Mouse (Mus musculus) right cerebral cortex, postnatal 10 days (tissue): ENCODE results near the gene Pmel.

Experiments
- DNase-seq, 2 experiments: peaks; one replicate each; pipeline ENCODE4 v3.0.0; 2021; ENCODE audit warnings: low spot score in 2 of 2

Pmel gene

DNA sequence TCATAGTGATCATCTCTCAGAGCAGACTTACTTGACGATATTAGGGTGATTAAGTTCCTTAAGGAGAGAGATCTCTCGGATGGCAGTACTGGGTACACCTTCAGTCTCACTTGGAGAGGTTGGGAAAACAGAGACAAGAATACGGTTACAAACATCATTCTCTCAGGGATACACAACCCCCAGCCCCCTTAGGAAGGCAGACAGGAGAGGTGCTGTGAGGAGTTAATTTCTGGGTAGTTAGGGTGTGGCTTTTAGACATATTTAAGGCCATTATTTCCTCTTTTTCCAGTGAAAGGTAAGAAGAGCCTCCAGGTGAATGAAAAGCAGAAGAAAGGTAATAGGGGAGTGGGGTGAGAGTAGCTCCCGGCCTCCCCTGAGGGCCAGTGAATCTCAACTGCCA, at the start of gene Pmel:
TSS of gene Pmel (plus strand) at position 301 of the 400 bp plus-strand sequence.
- no peak for DNase-seq

DNA sequence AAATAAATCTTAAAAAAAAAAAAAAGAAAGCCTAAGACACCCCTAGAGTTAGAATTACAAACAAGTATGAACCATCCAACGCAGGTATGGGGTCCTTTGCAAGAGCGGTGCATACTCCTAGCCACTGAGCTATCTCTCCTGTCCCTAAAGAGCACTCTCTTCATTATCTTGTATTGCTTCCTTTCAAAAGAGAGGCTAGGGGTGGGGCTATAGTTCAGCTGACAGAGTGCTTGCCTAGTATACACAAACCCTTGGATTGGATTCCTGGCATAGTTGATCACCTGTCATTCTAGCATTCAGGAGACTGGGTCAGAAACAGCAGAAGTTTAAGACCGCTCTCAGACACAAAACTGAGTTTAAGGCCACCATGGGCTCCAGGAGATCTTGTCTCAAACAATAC, 48.7 kb upstream of the Pmel start:
- no peak for DNase-seq

DNA sequence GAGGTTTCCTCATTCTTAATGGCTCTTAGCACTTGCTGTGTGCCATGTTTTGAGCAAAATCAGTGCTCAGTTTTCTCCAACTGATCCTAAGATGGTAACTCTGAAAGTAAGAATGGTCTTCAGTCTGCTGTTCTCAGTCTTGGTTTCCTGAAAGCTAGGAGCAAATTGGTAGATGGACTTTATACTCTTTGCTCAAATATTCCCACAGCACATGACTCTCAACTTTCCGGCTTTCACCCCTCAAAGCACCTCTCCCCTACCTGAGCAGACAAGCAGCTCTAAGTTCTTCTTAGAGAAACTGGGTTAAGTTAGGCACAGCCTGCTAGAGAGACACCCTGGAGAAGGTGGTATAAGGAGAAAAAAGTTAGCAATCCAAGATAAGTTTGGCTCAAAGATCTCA, 47.3 kb upstream of the Pmel start:
- no peak for DNase-seq

- no peak for DNase-seq
Measured at GRCm38 (mm10) chr10:128657844-128658243, 46.2 kb upstream of the Pmel start.

DNA sequence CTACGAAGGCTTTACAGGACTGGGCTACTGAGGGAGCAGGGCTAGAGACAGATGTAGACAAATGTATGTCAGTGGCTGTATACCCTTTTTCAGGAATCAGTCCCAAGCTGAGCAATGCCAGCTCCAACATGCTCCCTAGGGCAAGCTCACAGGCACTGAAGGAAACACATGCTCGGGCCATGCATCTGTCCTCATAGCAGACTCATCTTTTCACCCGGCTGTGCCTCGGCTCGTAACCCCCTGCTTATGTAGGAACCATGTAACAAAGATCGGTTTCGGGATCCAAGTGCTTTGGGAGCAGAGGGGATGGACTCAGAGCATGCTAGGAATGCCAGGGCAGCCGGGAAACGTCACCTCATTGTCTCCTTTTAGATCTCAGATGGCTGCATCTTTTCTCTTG, 44.5 kb upstream of the Pmel start:
- no peak for DNase-seq

- DNase-seq, result no peak
Measured at GRCm38 (mm10) chr10:128662465-128662864, 41.5 kb upstream of the Pmel start.

DNA sequence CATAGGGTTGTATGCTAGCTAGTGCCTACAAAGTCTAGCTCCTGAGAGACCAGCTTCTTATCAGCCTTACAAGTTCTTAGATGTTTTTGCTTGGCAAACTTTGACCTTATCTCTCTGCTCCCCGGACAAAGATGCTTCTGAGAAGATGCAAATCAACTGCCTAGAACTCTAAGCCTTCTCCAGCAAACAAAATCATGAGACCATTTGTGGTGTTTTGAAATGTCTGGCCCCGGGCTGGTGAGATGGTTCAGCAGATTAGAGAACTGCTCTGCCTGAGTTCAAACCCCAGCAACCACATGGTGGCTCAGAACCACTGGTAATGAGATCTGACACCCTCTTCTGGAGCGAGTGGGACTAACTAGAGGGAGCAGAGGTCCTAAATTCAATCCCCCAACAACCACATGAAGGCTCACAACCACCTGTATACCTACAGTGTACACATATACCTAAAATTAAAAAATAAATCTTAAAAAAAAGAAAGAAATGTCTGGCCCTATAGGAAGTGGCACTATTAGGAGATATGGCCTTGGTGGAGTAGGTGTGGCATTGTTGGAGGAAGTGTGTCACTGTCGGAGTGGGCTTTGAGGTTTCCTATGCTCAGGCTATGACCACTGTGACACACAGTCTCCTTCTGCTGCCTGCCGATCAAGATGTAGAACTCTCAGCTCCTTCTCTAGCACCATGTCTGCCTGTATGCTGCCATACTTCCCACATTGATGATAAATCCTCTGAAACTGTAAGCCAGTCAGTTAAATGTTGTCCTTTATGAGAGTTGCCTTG, 40.4 kb upstream of the Pmel start:
- no peak for DNase-seq

DNA sequence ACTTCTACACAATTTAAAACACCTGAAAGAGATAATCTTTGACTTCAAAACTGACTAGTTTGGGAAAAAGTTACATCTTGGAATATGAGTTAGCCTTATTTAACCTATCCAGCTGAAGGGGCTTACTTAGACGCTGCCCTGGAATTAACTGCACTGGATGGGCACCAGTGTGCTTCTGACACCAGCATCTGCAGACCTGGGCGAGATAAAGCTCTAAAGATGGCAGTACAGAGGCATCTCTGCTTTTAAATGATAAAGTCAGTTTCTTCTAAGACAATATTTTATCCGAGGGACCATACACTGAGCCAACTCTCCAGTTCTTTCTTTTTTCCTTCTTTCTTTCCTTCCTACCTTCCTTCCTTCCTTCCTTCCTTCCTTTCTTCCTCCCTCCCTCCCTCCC, 39.2 kb upstream of the Pmel start:
- DNase-seq, result no peak

- DNase-seq, result no peak
Measured at GRCm38 (mm10) chr10:128665307-128665706, 38.7 kb upstream of the Pmel start.

- no peak for DNase-seq
Measured at GRCm38 (mm10) chr10:128665806-128666205, 38.2 kb upstream of the Pmel start.

GRCm38 (mm10) chr10:128668790-128669672, 35.0 kb upstream of the Pmel start:
- DNase-seq, result peak; percentile 69 to 79

DNA sequence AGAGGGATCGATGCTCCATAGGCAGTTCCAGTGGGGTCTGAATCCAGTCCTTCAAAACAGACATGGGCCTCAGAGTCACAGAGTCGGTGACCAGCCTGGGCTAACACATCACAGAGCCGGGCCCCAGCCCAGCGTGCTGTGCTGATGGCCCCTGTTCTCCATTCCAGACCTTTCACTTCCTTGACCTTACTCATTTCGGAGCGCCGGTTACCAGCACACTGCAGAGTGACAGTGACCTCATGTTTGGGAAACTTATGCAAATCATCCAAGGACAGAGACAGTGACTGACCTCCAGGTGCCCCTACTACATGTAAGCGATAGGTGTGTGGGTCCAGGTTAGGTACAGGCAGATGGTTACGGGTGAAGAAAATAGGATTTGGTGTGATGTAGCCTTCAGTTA, 32.8 kb upstream of the Pmel start:
- no peak for DNase-seq

DNA sequence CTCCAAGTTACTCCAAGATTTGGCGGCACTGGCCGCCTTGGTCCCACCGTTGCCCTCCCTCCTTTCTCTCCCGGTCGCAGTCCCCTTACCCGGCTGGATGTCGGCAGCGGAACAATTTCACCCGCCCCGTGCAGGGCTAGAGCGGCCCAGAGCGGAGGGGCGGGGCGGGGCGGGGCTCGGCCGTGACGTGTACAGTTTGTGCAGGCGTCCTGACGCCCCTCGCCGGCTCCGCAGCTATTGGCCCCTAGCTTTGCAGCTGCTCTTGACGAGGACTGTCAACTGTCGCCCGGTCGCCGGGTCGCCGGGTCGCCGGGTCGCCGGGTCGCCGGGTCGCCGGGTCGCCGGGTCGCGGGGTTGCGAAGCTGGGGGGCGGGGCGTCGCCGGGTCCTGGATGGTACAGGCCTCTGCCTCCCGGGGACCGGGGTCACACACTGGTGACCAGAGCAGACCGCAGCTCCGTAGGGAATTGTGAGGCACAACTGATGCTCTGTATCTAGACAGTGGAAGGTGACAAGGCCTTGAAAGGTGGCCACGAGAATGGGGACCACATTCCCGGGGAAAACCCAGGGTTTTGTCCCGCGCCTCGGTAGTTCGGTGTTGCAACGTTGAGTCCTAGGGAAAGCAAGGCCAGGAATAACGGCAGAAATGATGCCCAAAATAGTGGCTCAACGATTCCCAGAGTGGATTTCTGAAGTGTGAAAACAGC, 30.1 kb upstream of the Pmel start, which contains the start of gene Suox:
TSS of gene Suox (minus strand) at position 311 of the 706 bp plus-strand sequence.
- peak; percentile 90 to 92 for DNase-seq

DNA sequence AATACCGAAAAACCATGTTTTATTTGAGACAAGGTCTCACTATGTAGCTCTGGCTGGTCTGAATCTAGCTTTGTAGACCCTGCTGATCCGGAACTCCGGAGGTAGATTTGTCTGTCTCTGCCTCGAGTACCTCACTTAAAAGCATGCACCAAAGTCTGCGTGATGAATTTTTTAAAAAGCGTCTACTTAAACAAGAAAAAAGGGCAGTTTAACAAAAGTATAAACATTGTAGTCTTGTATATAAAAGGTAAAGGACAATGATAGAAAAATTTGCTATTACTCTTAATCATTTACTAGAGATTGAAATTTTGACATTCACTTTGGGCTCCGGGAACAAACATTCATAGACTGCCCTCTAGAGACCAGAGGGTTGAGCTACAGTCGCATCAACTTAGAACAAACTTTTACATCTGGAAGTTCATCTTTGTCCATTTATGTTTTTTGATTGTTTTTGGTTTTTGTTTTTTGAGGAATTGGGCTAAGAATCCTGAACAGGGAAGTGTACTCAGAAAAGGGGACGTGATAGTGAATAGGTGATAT, 29.5 kb upstream of the Pmel start:
- DNase-seq, result no peak

DNA sequence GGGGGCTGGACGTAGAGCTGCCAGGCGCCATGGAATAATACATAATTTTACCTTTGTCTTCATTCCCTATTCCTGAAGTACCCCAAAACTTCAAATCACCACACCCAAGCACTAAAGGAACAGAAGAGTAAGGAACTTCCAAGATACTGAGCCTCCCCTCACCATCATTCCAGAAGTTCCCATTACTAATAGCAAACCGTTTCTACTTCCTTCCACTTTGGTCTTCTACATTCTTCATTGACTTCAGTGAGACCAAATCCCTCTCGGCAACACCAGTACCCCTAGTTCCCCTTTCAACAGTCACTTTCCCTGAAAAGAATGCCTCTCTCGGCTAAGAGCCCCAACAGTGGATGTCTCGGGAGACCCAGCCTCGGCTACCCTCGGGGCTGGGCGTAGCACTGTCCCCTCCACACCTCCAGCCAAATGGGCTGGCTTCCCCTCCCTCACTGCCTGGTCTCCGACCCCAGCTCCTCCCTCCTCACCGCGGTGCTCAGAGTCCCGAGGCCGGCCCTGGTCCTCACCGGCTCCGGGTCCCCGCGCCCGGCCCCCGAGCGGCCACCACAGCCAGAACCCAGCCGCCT, 8.5 kb upstream of the Pmel start:
- no peak for DNase-seq

DNA sequence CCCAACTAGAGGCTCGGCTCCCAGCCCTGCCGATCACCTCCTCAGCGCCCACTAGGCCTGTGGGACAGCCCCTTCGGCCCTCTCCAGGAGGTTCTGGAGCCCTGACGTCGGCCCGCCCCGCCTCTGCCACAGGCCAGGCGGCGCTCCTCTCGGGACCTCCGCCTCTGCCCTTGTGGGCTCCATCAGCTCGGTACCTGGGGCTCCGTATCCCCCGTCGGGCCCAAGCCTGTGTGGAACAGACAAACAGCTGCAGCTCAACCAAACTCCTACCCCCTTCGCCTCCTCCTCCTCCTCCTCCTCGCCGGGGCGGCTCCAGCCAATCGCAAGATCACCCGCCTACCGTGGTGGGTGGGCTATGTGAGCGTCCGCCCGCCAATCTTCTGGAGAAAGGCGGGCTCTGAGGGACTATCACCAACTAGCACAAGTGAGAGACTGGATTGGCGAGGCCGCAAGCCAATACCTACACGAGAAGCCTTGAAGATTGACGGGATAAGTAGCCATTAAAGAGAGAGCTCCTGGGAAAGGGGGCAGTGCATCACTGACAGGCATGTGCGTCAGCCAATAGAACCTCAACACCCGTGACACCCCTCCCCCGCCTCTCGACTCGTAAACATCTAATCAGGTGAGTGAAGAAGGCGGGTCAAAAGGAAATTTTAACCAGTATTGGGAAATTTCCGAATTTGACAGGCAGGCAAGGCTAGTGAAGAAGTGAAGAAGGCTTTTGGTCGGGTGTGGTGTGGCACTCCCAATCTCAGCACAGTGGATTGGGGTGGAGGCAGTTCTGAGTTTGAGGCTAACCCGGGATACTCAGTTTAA, 7.8 kb upstream of the Pmel start, which contains the start of gene Rab5b:
TSS of gene Rab5b (minus strand) at position 273 of the 816 bp plus-strand sequence.
- DNase-seq, result peak; percentile 99 to 100

DNA sequence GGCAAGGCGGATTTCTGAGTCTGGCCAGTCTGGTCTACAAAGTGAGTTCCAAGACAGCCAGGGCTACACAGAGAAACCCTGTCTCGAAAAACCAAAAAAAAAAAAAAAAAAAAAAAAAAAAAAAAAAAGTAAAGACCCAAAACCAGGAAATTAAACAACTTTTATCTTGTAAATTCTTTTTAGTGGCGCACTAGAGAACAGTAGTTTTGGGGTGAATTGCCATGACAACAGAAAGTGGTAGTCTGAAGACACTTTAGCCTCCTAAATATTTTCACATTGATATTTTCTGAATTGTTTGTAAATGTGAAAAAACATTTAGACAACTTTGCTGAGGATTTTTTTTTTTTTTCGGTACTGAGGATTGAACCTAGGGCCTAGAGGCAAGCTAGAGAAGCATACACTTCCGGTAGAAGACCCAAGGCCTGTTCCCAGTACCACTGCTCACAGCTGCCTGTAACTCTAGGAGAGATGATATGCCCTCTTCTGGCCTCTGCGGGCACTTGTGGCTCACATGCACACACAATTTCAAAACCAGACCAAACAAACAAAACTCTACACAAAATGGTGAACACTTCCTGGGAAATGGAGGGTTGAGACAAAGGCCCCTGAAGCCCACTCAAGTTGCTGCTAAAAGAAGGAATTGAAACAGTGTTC, 6.8 kb upstream of the Pmel start:
- DNase-seq, result no peak

GRCm38 (mm10) chr10:128699006-128699405, 5.0 kb upstream of the Pmel start:
- DNase-seq, result peak; percentile 43 to 49

GRCm38 (mm10) chr10:128699611-128700010, 4.4 kb upstream of the Pmel start:
- no peak for DNase-seq

DNA sequence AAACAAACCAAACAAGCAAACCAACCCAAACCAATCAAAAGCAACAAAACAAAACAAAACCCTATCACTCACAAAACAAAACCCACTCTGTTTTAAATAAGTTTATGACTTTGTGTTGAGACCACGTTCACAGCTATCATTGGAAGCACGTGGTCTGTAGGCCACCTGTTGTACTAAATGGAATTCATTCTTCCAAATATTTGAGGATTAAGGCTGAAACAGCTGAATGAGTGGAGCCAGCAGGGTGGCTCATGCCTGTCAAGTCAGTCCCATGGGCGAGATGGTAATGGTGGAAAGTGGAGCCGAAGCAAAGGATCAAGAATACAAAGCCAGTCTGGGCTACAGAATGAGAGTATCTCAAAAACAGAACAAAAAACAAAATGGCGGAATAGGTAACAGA, 3.3 kb upstream of the Pmel start:
- DNase-seq, result no peak
